ENCODE assay signal across 8 mouse cellular contexts in the genomic region with DNA sequence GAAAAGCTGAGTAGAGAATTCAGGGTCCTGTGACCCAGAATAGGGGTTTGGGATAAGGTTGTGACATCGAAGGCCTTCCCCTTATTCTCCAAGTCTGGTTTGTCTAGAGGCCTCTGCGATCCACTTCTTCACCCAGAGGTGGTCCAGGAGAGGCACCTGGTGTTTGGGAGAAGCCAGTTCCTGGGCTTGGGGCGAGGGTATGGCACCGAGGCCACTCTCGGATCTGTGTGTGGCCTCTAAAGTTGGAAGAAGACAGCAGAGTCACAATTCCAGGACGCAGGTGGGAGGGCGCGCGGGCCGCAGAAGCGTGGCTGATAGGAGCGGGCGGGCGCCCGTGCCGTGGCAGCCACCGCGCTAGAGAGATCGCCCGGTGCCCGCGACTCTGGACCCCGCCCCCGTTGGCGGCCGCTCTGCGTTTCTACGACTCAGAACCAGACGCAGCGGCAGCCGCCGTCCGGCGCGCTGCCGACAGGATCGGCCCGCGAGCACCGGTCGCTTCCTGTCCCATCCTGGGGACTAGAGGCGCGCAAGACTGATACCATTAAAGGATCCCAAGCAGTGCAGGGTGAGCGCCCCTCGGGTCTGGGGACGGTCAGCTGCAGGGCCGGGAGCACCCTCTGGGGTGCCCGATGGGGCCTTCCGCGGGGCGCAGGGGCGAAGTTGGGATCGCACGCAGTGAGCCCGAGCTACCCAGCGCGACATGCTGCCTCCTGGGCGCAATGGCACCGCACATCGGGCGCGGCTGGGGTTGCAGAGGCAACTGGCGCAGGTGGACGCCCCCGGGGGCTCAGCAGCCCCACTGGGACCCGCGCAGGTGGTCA. TPM values are rescaled to one million over a fixed set of nuclear protein-coding genes. Genes with fewer than 3 reads are reported as not detected.
A peak's percentile ranks its signal among the peaks of the same experiment; 100 is the strongest.
DNase-seq lines count a peak whose midpoint lies in the region; ATAC-seq and TF ChIP-seq lines count a peak whose summit lies in the region.

A gene (plus strand): TSS at position 402 of the 821 bp plus-strand sequence.

- no peak within 1 kb of the TSS for H3K27ac ChIP-seq in limb, embryonic 14.5 days (replicated peaks; ENCODE audit: low read depth, low read length)
- H3K27ac ChIP-seq in lung, postnatal 0 days (ENCODE audit: low read length) = no peak within 1 kb of the TSS

- TF ChIP-seq POLR2A in limb, embryonic 14.5 days (IDR thresholded peaks at IDR 0.05; ENCODE audit: borderline replicate concordance, extremely low read depth, insufficient read depth, insufficient read length) = no peak

- peaks cover 4% of the 10 kb centered on the region; the same call in 1 of the 2 replicates for H3K4me1 ChIP-seq in limb, embryonic 14.5 days (ENCODE audit: control insufficient read depth, insufficient read depth, low read length)
- H3K4me1 ChIP-seq in lung, postnatal 0 days (ENCODE audit: insufficient read depth, low read depth, low read length) = no peaks in the 10 kb centered on the region

- ATAC-seq in limb, embryonic 14.5 days (ENCODE audit: low FRiP score, low read depth) = no peak
- no peak for ATAC-seq in lung, postnatal 0 days

- no peak for TF ChIP-seq CTCF in lung, postnatal 0 days (IDR thresholded peaks at IDR 0.05)

- no peak for TF ChIP-seq EP300 in lung, postnatal 0 days (IDR thresholded peaks at IDR 0.05)

- peak within 1 kb of the TSS; percentile 71 for H3K4me2 ChIP-seq in limb, embryonic 14.5 days (replicated peaks; ENCODE audit: low read depth, low read length, severe bottlenecking)
- no peak within 1 kb of the TSS for H3K4me2 ChIP-seq in lung, postnatal 0 days (replicated peaks; ENCODE audit: low read depth, low read length)

- DNase-seq in cerebellum, postnatal 14 days = peak; percentile 41 to 60
- DNase-seq in cerebellum, adult 18-20 months = no peak
- DNase-seq in right cerebral cortex, postnatal 25 days = peak; percentile 18
- no peak for DNase-seq in right cerebral cortex, postnatal 36 days (ENCODE audit: low spot score in 2 of 2)
- no peak for DNase-seq in limb, embryonic 14.5 days (ENCODE audit: low spot score)
- no peak for DNase-seq in spleen, postnatal 36 days (ENCODE audit: low spot score in 2 of 2)
- no peak for DNase-seq in lung, postnatal 0 days (ENCODE audit: low spot score)
- DNase-seq in adrenal gland, adult 2 months = no peak

- no peaks in the 10 kb centered on the region for H3K36me3 ChIP-seq in limb, embryonic 14.5 days (ENCODE audit: control insufficient read depth, insufficient read depth, low read length)
- H3K36me3 ChIP-seq in lung, postnatal 0 days (ENCODE audit: insufficient read depth, low read length) = no peaks in the 10 kb centered on the region

- WGBS in limb, embryonic 14.5 days = 4% methylated on average over 45 of the region's 67 CpGs
- WGBS in lung, postnatal 0 days = 4% methylated on average over 63 of the region's 67 CpGs

- H3K4me3 ChIP-seq in limb, embryonic 14.5 days (replicated peaks; ENCODE audit: low read length) = peak within 1 kb of the TSS; percentile 40
- no peak within 1 kb of the TSS for H3K4me3 ChIP-seq in lung, postnatal 0 days (ENCODE audit: low read depth, low read length)

- H3K9ac ChIP-seq in limb, embryonic 14.5 days (ENCODE audit: low read depth, low read length, severe bottlenecking) = peak within 1 kb of the TSS; percentile 50
- H3K9ac ChIP-seq in lung, postnatal 0 days (replicated peaks; ENCODE audit: low read depth) = no peak within 1 kb of the TSS

- no peaks in the 10 kb centered on the region for H3K9me3 ChIP-seq in limb, embryonic 14.5 days (ENCODE audit: control insufficient read depth, low read length)
- no peaks in the 10 kb centered on the region for H3K9me3 ChIP-seq in lung, postnatal 0 days (ENCODE audit: low read length)

- H3K27me3 ChIP-seq in limb, embryonic 14.5 days (ENCODE audit: control insufficient read depth, insufficient read depth, low read length) = peaks cover 27% of the 10 kb centered on the region
- peaks cover 26% of the 10 kb centered on the region for H3K27me3 ChIP-seq in lung, postnatal 0 days (replicated peaks; ENCODE audit: insufficient read depth, low read length)

RNA-seq across cellular contexts. Expression of the gene that starts here (rescaled TPM):
- 0.04 and 0.12 TPM in 2 replicates for polyA plus RNA-seq in limb, embryonic 14.5 days (2012; rRNA removed)
- polyA plus RNA-seq in limb, embryonic 14.5 days (2014; fragmentation: Nextera tagmentation; extraction: Ambion mirVana) = 0.06 TPM in 1 of 2 replicates, not detected in the other
- not detected in 2 replicates for polyA plus RNA-seq in lung, postnatal 0 days (2015; fragmentation: Nextera tagmentation; extraction: Ambion mirVana)
- total RNA-seq in adrenal gland, adult 2 months (2021) = not detected
- not detected in 2 replicates for polyA plus RNA-seq in adrenal gland, adult 2 months (2012; rRNA removed)

Comparison
In these comparisons a context has a peak if more than half of its experiments do, and no peak if none do; other contexts are left out.
1. DNase-seq: peak in cerebellum, postnatal 14 days (2 of 2) and right cerebral cortex, postnatal 25 days (single experiment); none in cerebellum, adult 18-20 months (0 of 2), right cerebral cortex, postnatal 36 days (0 of 2), limb, embryonic 14.5 days (single experiment), spleen, postnatal 36 days (0 of 2), lung, postnatal 0 days (single experiment) and adrenal gland, adult 2 months (single experiment).